Mouse (Mus musculus): ENCODE results near the gene Tesk2.

DNA sequence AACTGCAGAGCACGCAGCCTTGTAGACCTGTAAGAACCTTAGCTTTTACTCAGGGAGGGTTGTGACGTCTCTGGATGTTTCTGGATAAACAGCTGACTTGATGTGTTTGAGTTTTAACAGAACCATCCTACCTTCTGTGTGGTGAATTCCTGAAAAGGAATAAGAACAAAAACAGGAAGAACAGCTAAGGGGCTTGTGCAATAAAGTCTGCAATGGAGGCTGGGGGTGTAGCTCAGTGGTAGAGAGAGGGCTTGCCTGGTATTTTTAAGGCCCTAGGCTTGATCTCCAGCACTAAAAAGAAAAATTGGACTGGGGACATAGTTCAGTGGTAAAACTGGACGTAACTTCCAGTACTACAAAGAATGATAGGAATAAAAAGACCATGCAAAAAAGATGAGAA lies 56.3 kb downstream of the Tesk2 start:
- TF ChIP-seq POLR2A (IDR thresholded peaks at IDR 0.05; ENCODE audit: low read depth, low read length) (no peak), CTCF (IDR thresholded peaks at IDR 0.05; ENCODE audit: extremely low read depth, insufficient read depth, insufficient read length, insufficient replicate concordance) (no peak)

Data from spleen, adult 2 months (tissue).